Mouse (Mus musculus) large intestine, adult 2 months (tissue): ENCODE measurements around the gene Stk32c. TPM values are rescaled to one million over a fixed set of nuclear protein-coding genes. Genes with fewer than 3 reads are reported as not detected.
A peak's percentile ranks its signal among the peaks of the same experiment; 100 is the strongest.

Experiments used
- DNase-seq: peaks from one replicate; pipeline ENCODE4 v3.0.0-alpha.2; 2012; ENCODE audit warnings: low read depth, low spot score
- WGBS: fragments of 180-500 bp; shearing (Covaris S2); methylation state at CpG from one replicate; pipeline ENCODE4 v1.1.7; 2018; 5-methylcytosine and 5-hydroxymethylcytosine counted together
- polyA plus RNA-seq: library from polyadenylated mRNA; depleted of rRNA; stranded (reverse); fragments of >200 nt; gene quantifications from 2 replicates; pipeline ENCODE4 v1.2.3, GENCODE M21; 2012

The Stk32c gene
- polyA plus RNA-seq, 1 experiment, result 2.7 TPM

DNA sequence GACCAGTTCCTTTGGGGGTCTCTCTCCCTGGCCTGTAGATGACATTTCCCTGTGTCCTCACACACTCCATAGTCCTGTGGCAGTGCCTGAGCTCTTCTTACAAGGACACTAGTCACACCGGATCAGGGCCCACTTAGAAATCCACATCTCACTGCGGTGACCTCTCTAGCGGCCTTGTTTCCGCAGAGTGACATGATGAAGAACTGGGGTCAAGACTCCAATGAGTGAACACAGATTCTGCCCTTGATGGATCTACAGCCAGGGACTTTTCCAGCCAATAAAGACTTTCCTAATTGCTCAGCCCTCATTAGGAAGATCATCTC, 4.4 kb downstream of the Stk32c start:
- 86% methylated on average over 4 of the region's 4 CpGs for WGBS
- no peak for DNase-seq

DNA sequence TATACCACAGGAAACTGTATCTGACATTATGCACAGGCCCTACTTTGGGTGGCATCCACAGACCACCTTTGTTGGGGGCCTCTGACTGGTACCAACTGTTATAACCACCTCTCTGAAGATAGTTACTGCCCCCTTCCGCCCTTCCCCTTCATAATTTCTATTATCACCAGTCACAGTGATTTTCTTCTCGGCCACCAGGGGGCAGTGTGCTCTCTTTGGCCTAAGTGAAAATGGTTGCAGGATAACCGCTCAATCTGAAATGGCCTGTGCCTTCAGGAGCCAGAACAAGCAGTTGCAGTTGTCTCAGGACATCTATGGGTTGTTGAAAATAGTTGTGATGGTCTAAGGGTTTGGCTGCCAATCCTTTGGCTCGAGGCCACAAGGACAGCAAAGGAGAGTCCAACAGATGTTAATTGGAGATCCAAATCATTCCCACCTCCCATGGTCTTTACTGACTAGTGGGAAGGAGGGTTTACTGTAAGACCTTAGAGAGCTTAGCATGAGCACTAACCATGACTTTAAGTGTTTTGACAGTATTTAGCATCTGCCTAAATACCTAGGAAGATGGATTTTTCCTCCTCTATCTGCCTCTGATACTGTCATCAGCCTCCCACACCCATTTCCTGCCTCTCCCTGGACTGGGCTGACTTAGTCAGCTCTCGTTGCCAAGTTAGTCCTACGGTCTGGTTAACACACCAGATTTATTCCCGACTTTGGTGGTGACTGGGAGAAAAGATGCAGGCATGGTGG, 4.9 kb downstream of the Stk32c start:
- WGBS, result 11% methylated on average over 7 of the region's 7 CpGs
- DNase-seq, result peak; percentile 18

- no peak for DNase-seq
- WGBS, result 44% methylated on average over 6 of the region's 6 CpGs
Measured at GRCm38 (mm10) chr7:139201209-139201608, 11.9 kb downstream of the Stk32c start.

GRCm38 (mm10) chr7:139200108-139200507, 13.0 kb downstream of the Stk32c start:
- DNase-seq, result no peak
- WGBS, result 33% methylated on average over 7 of the region's 7 CpGs

DNA sequence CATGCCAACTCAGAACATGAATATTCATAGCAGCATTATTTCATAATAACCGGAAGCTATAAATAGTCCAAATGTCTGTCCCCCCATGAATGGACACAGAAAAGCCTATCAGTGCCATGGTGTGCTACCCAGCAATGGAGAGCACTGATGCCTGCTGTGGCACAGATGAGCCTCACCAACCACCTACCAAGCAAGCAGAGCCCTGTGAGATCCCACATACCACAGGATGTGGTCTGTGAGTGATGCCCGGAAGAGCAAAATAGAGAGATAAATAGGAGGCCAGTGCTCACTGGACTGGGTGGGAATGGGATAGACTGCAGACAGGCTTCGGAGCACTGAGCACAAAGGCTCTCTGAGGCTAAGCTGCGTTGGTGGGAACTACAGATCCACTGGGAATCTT, 16.1 kb downstream of the Stk32c start:
- WGBS, result 63% methylated on average over 4 of the region's 4 CpGs
- no peak for DNase-seq

DNA sequence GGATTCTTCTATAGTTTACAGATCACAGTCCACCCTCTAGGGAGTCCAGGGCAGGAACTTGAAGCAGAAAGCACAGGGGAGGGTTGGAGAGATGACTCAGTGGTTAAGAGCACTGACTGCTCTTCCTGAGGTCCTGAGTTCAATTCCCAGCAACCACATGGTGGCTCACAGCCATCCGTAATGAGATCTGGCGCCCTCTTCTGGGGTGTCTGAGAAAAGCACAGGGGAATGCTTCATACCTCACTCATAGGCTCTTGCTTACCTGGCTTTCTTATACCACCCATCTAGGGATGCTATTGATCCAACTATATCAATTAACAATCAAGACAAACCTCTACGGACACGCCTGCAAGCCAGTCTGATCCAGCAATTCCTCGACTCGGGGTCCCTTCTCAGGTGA, 21.5 kb downstream of the Stk32c start:
- 71% methylated on average over 6 of the region's 6 CpGs for WGBS
- no peak for DNase-seq

DNA sequence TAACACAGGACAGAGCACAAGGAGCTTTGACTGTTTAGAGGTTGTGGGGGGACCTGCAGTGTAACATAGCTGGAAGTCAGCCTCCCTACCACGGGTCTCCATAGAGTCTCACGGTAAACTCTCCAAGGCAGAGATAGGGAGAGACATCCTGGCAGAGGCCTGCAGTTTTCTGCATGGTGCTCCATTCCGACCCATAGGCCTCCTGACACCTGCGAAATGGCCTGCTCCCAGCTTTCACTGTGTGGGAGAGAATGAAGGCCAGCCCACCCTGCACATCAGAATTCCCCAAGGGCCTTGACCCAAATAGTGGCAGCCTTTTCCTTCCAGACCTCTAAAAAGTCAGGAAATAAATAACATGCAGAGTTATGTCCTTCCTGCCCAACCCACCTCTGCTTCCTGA, 22.5 kb downstream of the Stk32c start:
- no peak for DNase-seq
- 84% methylated on average over 4 of the region's 4 CpGs for WGBS

DNA sequence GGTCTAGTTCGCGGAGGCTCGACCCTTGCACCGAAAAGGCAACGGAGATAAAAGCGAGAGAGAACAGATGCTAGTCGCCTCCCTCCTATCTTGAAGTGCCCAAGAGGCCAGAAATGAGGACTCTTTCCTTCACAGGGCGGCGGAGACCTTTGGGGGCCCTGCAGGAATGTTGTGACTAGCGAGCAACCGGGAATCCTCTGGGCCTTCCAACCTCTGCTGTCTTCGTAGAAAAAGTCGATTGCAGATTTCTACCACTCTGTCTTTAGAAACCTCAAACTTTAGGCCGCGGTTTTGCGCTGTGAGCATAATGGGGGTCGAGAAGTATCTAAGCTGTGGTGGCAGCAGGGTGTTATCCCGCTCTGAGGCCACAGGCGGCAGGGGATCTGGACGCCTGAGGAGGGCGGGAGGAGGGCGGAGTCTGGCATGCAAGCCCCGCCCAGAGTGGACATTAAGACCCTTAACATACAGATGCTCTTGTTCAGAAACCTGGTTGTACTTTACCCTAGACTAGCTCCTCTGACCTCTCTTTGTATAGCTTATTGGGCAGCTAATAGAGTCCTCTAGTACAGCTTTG, 24.4 kb downstream of the Stk32c start:
- 9% methylated on average over 23 of the region's 23 CpGs for WGBS
- DNase-seq, result no peak

GRCm38 (mm10) chr7:139187771-139188633, 25.1 kb downstream of the Stk32c start:
- DNase-seq, result no peak
- 1% methylated on average over 92 of the region's 94 CpGs for WGBS

DNA sequence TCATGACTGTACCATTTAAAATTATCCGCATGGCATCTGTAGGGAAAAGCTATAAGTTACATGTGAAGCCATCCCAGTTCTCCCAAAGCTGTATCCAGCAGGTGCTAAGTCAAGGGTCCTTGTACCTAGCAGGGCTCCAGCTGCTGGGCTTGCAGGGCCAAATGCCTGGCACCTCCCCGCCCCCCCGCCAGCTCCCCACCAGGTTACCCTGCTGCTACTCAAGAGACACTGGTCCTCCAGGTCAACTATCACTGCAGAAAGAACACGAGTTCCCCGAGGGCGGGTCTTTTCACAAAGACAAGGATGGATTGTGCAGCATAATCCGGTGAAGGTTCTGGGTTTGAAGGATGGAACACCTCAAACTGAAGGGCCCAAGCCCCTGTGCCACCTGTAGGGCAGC, 25.8 kb downstream of the Stk32c start:
- WGBS, result 42% methylated on average over 7 of the region's 7 CpGs
- DNase-seq, result no peak

DNA sequence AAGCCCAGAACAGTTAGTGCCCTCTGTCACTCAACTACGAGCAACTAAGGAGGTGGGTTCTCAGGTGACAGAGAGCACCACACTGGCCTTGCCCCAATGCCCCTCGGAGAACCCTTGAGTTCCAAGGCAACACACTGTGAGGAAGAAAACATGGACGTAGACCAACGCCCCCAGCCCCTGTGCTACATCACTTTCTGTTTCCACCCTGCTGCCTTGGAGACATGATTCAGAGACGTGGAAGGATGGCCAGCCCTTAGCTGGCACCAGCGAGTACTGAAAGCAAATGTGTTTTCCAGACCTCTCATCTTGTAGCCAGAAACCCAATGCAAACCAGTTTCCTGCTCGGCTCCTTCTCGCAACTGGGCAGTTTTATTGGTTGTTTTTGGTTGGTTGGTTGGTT, 26.7 kb downstream of the Stk32c start:
- WGBS, result 55% methylated on average over 8 of the region's 8 CpGs
- DNase-seq, result no peak

- no peak for DNase-seq
- 47% methylated on average over 5 of the region's 5 CpGs for WGBS
Measured at GRCm38 (mm10) chr7:139185971-139186370, 27.1 kb downstream of the Stk32c start.

GRCm38 (mm10) chr7:139184846-139185245, 28.3 kb downstream of the Stk32c start:
- WGBS, result 74% methylated on average over 7 of the region's 7 CpGs
- no peak for DNase-seq

- no peak for DNase-seq
- WGBS, result 74% methylated on average over 4 of the region's 4 CpGs
Measured at GRCm38 (mm10) chr7:139184396-139184795, 28.7 kb downstream of the Stk32c start.

DNA sequence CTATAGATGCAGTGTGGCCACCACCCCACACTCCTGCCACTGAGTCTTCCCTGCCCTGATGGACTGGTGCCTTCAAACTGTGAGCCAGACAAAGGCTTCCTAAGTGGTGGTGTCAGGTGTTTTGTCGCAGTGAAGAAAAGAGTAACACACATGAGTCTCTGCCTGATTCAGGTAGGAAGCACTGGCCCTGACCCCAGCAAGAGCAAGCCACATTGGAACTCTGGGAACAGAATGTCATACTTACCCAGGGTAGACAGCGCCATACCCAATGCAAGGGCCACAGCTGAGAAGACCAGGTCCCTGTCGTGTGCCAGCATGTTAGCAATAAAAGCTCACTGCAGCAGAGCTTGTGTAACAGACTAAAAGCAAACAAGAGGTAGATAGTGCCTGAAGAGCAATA, 33.0 kb downstream of the Stk32c start:
- WGBS, result 76% methylated on average over 3 of the region's 3 CpGs
- DNase-seq, result no peak

DNA sequence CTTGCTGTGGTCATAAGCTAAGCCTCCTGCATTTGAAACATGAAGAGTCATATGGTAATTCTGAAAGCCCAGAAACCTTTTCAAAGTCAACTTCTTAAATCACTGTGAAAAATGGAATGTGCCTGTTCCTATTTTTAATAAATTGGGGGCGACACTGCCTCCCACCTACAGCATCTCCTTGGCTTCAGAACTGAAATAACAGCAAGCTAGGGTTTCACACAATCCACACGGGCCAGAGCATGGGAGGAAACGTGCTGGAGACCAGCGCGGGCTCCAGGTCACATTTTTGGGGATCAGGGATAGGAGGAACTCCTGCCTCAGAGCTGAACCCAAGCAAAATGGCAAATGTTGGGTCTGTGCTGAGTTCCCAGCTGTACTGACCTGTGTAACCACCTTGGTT, 33.8 kb downstream of the Stk32c start:
- no peak for DNase-seq
- 77% methylated on average over 5 of the region's 5 CpGs for WGBS

GRCm38 (mm10) chr7:139169143-139169542, 44.0 kb downstream of the Stk32c start:
- WGBS, result 15% methylated on average over 4 of the region's 4 CpGs
- DNase-seq, result peak; percentile 79

- no peak for DNase-seq
- WGBS, result 57% methylated on average over 5 of the region's 5 CpGs
Measured at GRCm38 (mm10) chr7:139164410-139164809, 48.7 kb downstream of the Stk32c start.

GRCm38 (mm10) chr7:139158956-139159355, 54.2 kb downstream of the Stk32c start:
- WGBS, result 78% methylated on average over 5 of the region's 5 CpGs
- DNase-seq, result no peak

GRCm38 (mm10) chr7:139158549-139158948, 54.6 kb downstream of the Stk32c start:
- DNase-seq, result no peak
- WGBS, result 79% methylated on average over 7 of the region's 7 CpGs

- DNase-seq, result no peak
- WGBS, result 35% methylated on average over 2 of the region's 2 CpGs
Measured at GRCm38 (mm10) chr7:139157541-139157940, 55.6 kb downstream of the Stk32c start.
